ENCODE assay signal across 22 mouse cellular contexts in the genomic region with DNA sequence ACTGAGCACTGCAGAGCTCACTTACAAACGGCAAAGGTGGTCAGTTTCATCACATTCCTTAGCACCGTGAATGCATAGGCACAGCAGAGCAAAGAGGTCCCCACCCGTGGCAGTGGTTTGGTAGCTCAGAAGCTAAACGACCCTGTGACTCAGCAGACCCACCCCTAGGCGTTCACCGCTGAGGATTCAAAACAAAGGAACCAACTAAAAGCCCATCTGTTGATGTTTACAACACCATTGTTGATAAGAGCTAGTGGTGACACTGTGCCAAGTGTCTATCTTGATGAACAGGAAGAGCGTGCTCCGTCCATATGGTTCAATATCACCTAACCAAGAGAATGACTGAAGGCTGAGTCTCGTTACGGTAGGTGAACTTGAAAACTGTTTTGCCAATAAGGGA.
"Had no signal": no experiment of that assay in that cellular context is flagged by ENCODE, and none has a peak within 500 bp of the region (broad histone marks: within the 10 kb centered on the region; RNA-seq: fewer than 3 reads in every experiment).

No protein-coding gene starts in this region.

- H3K4me2 ChIP-seq: limb, embryonic 12.5 days; limb, embryonic 15.5 days; liver, embryonic 11.5 days; lung, embryonic 15.5 days; midbrain, embryonic 11.5 days; neural tube, embryonic 12.5 days; neural tube, embryonic 15.5 days had no signal

- DNase-seq: kidney, adult 2 months; kidney, postnatal 25 days; layer of hippocampus, adult 9-11 months; left cerebral cortex, postnatal 4 days; midbrain, embryonic 14.5 days; right cerebral cortex, adult 18-20 months; right cerebral cortex, postnatal 14 days; right cerebral cortex, postnatal 4 days; thymus, adult 2 months; thymus, postnatal 14 days had no signal

- H3K27me3 ChIP-seq: limb, embryonic 12.5 days; limb, embryonic 15.5 days; lung, embryonic 15.5 days; megakaryocyte, embryonic 14.5 days; neural tube, embryonic 12.5 days; neural tube, embryonic 15.5 days had no signal

- H3K9me3 ChIP-seq: limb, embryonic 15.5 days; lung, embryonic 15.5 days; megakaryocyte, embryonic 14.5 days; neural tube, embryonic 15.5 days had no signal

- H3K4me1 ChIP-seq: neural tube, embryonic 12.5 days had no signal

- H3K36me3 ChIP-seq: neural tube, embryonic 12.5 days had no signal

- H3K4me3 ChIP-seq: layer of hippocampus, adult 2 months; limb, embryonic 12.5 days; limb, embryonic 15.5 days; lung, embryonic 15.5 days; megakaryocyte, embryonic 14.5 days; neural tube, embryonic 12.5 days; neural tube, embryonic 15.5 days had no signal

- H3K27ac ChIP-seq: kidney, postnatal 0 days; layer of hippocampus, adult 2 months; limb, embryonic 12.5 days; limb, embryonic 15.5 days; lung, embryonic 15.5 days; neural tube, embryonic 12.5 days; neural tube, embryonic 15.5 days; stomach, postnatal 0 days had no signal

- ATAC-seq: intestine, postnatal 0 days had no signal

- H3K9ac ChIP-seq: limb, embryonic 12.5 days; limb, embryonic 15.5 days; lung, embryonic 15.5 days; neural tube, embryonic 12.5 days; neural tube, embryonic 15.5 days had no signal
